Mouse (Mus musculus) liver, adult 2 months (tissue): Measurements from ENCODE around the gene Polr2a.

ENCODE experiments used
- CTCF ChIP-seq: fragments of 200-500 bp; IDR thresholded peaks from 2 replicates; pipeline ENCODE4 v1.5.1; 2011; ENCODE audit warnings: low read depth, low read length, control low read depth
- POLR2A ChIP-seq: fragments of 200-500 bp; IDR thresholded peaks from 2 replicates; pipeline ENCODE4 v1.6.1; 2011; ENCODE audit warnings: low read length, control low read depth; ENCODE audit not compliant: insufficient read depth; ENCODE audit errors: extremely low read depth

DNA sequence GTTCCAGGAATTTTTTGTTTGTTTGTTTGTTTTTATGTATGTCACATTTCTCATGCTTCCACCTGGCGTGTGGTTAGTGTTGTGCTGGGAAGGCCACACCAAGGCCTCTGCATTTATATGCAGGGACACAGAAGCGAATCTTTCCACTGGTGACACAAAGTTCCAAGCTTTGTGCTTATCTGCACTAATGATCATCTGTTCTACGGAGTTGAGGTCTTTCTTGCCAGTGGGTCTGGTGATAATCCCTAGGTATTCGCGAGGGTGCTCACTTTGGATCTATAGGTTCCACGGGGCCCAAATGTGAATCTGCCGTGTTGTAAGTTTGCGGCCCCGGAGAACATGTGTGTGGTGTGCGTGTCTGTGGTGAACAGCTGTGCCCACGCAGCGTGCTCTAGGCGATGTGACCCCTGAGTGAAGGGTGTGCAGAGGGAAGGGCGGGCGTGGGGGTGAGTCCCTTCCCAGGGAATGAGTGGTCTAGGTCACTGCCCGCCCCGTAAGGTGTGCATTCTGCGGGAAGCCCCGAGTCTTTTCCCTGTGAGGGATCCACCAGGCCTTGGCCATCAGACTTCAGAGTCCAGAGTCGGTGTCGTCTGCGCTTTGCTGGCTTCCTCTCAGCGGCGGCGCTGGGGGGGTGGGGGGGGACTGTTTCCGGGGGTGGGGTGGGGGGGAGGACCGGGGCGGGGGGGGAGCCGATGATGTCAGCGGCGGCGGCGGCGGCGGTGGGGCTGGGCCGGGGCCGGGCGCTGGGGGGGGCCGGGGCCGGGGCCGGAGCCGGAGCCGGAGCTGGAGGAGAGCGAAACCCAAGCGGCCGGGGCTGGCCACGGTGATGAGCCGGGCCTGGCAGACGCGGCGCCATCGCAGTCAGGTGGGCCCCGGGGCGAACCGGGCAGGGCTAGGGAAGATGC, 7.0 kb upstream of the Polr2a start, which contains the start of gene Zbtb4:
- TF ChIP-seq POLR2A (0 out of 2 replicates have a peak, but pooled peaks have one; percentile 20), CTCF (no peak)
